Mouse (Mus musculus) hindbrain, postnatal 0 days (tissue): ENCODE results near the gene Sult1b1. TPM values are rescaled to one million over a fixed set of nuclear protein-coding genes. Genes with fewer than 3 reads are reported as not detected.
"Not testable (repeated sequence)": the region's sequence is repeated elsewhere in the genome, so short reads cannot be mapped to it uniquely, and the experiment has no call there.

Source experiments
- ATAC-seq: fragments of 200-750 bp; cut with Nextera tagmentation; 2 replicates; pipeline ENCODE4 v1.8.0; 2017; ENCODE audit warnings: mild to moderate bottlenecking, moderate TSS enrichment, moderate library complexity
- DNase-seq: peaks from one replicate; pipeline ENCODE4 v3.0.0-alpha.2; 2015; ENCODE audit warnings: low spot score
- H3K27ac ChIP-seq: fragments of 300-500 bp; sonication (generic); 2 replicates; pipeline ENCODE4 v1.5.1; 2014; ENCODE audit warnings: mild to moderate bottlenecking
- H3K27me3 ChIP-seq: fragments of 300-500 bp; sonication (generic); 2 replicates; pipeline ENCODE4 v1.6.1; 2014; ENCODE audit warnings: low read length, mixed read lengths; ENCODE audit not compliant: insufficient read depth
- H3K36me3 ChIP-seq: fragments of 300-500 bp; sonication (generic); 2 replicates; pipeline ENCODE4 v1.6.1; 2014; ENCODE audit warnings: low read length, mixed read lengths; ENCODE audit not compliant: insufficient read depth
- H3K4me1 ChIP-seq: fragments of 300-500 bp; sonication (generic); 2 replicates; pipeline ENCODE4 v1.6.1; 2014; ENCODE audit warnings: antibody characterized with exemption, low read length, mixed read lengths; ENCODE audit not compliant: insufficient read depth
- H3K4me2 ChIP-seq: fragments of 300-500 bp; sonication (generic); 2 replicates; pipeline ENCODE4 v1.6.1; 2014; ENCODE audit warnings: low read depth, mild to moderate bottlenecking, low read length, moderate library complexity, mixed read lengths
- H3K4me3 ChIP-seq: fragments of 300-500 bp; sonication (generic); 2 replicates; pipeline ENCODE4 v1.5.1; 2014; ENCODE audit warnings: low read length
- H3K9ac ChIP-seq: fragments of 300-500 bp; sonication (generic); replicated peaks from 2 replicates; pipeline ENCODE4 v1.6.1; 2014; ENCODE audit warnings: mild to moderate bottlenecking, low read length, moderate library complexity, mixed read lengths
- H3K9me3 ChIP-seq: fragments of 300-500 bp; sonication (generic); 2 replicates; pipeline ENCODE4 v1.6.1; 2016; ENCODE audit warnings: low read length, mixed read lengths
- CTCF ChIP-seq: IDR thresholded peaks from 2 replicates; pipeline ENCODE4 v1.5.1; 2016; ENCODE audit warnings: antibody characterized with exemption, control low read depth, low read depth
- WGBS: fragments of 180-500 bp; shearing (Covaris S2); extraction: QIAGEN DNeasy Blood & Tissue Kit; methylation state at CpG from one replicate; pipeline ENCODE4 v1.1.7; 2014; 5-methylcytosine and 5-hydroxymethylcytosine counted together
- polyA plus RNA-seq: library from polyadenylated mRNA; unstranded; fragments of >200 nt; fragmentation: Nextera tagmentation; extraction: Ambion mirVana; gene quantifications from 2 replicates; pipeline ENCODE4 v1.2.1, GENCODE M21; 2015
- total RNA-seq: library from RNA; depleted of rRNA; stranded (reverse); fragments of >200 nt; gene quantifications from 2 replicates; pipeline ENCODE4 v1.2.3, GENCODE M21; 2014

The Sult1b1 gene
- total and polyA plus RNA-seq, 2 experiments from 2014 or later, result not detected

- no peaks in the 10 kb centered on the region for H3K27me3 ChIP-seq
- no peak overlapping the region for H3K9ac ChIP-seq
- TF ChIP-seq CTCF, result no peak
- H3K4me3 ChIP-seq, result no peak overlapping the region
- ATAC-seq (no peak), DNase-seq (no peak)
- no peaks in the 10 kb centered on the region for H3K36me3 ChIP-seq
- no peak overlapping the region for H3K27ac ChIP-seq
- no peaks in the 10 kb centered on the region for H3K9me3 ChIP-seq
- H3K4me1 ChIP-seq, result no peaks in the 10 kb centered on the region
- no peak overlapping the region for H3K4me2 ChIP-seq
These were observed 25.0 kb upstream of the Sult1b1 start for GRCm38 (mm10) chr5:87562966-87563365.

- Histone ChIP-seq H3K4me1 (no peaks in the 10 kb centered on the region), H3K27ac (no peak overlapping the region), H3K36me3 (no peaks in the 10 kb centered on the region), H3K4me2 (no peak overlapping the region), H3K4me3 (no peak overlapping the region), H3K27me3 (no peaks in the 10 kb centered on the region), H3K9me3 (no peaks in the 10 kb centered on the region), H3K9ac (no peak overlapping the region)
- 81% methylated on average over 4 of the region's 4 CpGs for whole genome bisulfite sequencing
- TF ChIP-seq CTCF, result no peak
- no peak for DNase-seq
- ATAC-seq, result no peak
These were observed 24.5 kb upstream of the Sult1b1 start for GRCm38 (mm10) chr5:87562526-87562925.

GRCm38 (mm10) chr5:87560145-87560544 is 22.1 kb upstream of the Sult1b1 start:
- H3K36me3 ChIP-seq, result no peaks in the 10 kb centered on the region
- H3K4me3 ChIP-seq, result no peak overlapping the region
- no peak for TF ChIP-seq CTCF
- WGBS, result 77% methylated on average over 5 of the region's 5 CpGs
- no peak overlapping the region for H3K27ac ChIP-seq
- H3K27me3 ChIP-seq, result no peaks in the 10 kb centered on the region
- H3K9ac ChIP-seq, result no peak overlapping the region
- DNase-seq (no peak), ATAC-seq (no peak)
- H3K4me1 ChIP-seq, result no peaks in the 10 kb centered on the region
- H3K9me3 ChIP-seq, result no peaks in the 10 kb centered on the region
- no peak overlapping the region for H3K4me2 ChIP-seq

- DNase-seq (no peak), ATAC-seq (no peak)
- Histone ChIP-seq H3K9ac (no peak overlapping the region), H3K4me2 (no peak overlapping the region), H3K9me3 (no peaks in the 10 kb centered on the region), H3K27ac (no peak overlapping the region), H3K27me3 (no peaks in the 10 kb centered on the region), H3K4me1 (no peaks in the 10 kb centered on the region), H3K4me3 (no peak overlapping the region), H3K36me3 (no peaks in the 10 kb centered on the region)
- no peak for TF ChIP-seq CTCF
- 27% methylated on average over 1 of the region's 1 CpGs for WGBS
These were observed 12.9 kb upstream of the Sult1b1 start for GRCm38 (mm10) chr5:87550935-87551334.

- H3K27me3 ChIP-seq, result no peaks in the 10 kb centered on the region
- no peaks in the 10 kb centered on the region for H3K9me3 ChIP-seq
- no peak overlapping the region for H3K4me2 ChIP-seq
- no peak overlapping the region for H3K4me3 ChIP-seq
- WGBS, result 52% methylated on average over 4 of the region's 4 CpGs
- H3K36me3 ChIP-seq, result no peaks in the 10 kb centered on the region
- no peaks in the 10 kb centered on the region for H3K4me1 ChIP-seq
- TF ChIP-seq CTCF, result no peak
- DNase-seq (no peak), ATAC-seq (no peak)
- H3K9ac ChIP-seq, result no peak overlapping the region
- no peak overlapping the region for H3K27ac ChIP-seq
These were observed 1.9 kb downstream of the Sult1b1 start for GRCm38 (mm10) chr5:87535994-87536644.

- Histone ChIP-seq H3K4me2 (no peak overlapping the region), H3K9ac (no peak overlapping the region), H3K27ac (no peak overlapping the region), H3K36me3 (no peaks in the 10 kb centered on the region), H3K9me3 (no peaks in the 10 kb centered on the region), H3K27me3 (no peaks in the 10 kb centered on the region), H3K4me3 (no peak overlapping the region), H3K4me1 (no peaks in the 10 kb centered on the region)
- WGBS, result 78% methylated on average over 2 of the region's 2 CpGs
- DNase-seq (no peak), ATAC-seq (no peak)
- no peak for TF ChIP-seq CTCF
These were observed 5.7 kb downstream of the Sult1b1 start for GRCm38 (mm10) chr5:87532288-87532687.

- not testable (repeated sequence) for DNase-seq, H3K4me3 ChIP-seq, H3K27me3 ChIP-seq
These were observed 14.4 kb downstream of the Sult1b1 start for GRCm38 (mm10) chr5:87523561-87523960.

More at GRCm38 (mm10) chr5:87523561-87523960, 14.4 kb downstream of the Sult1b1 start:
- H3K4me1 ChIP-seq, H3K27ac ChIP-seq, ATAC-seq, H3K4me2 ChIP-seq, H3K9ac ChIP-seq, H3K9me3 ChIP-seq, H3K36me3 ChIP-seq: not testable (repeated sequence)
- WGBS, result 92% methylated on average over 2 of the region's 2 CpGs
